Mouse (Mus musculus) adipocyte (in vitro differentiated cells): ENCODE measurements around the gene Myh15.
"Not testable (repeated sequence)": the region's sequence is repeated elsewhere in the genome, so short reads cannot be mapped to it uniquely, and the experiment has no call there.

Source experiments
- DNase-seq: peaks from one replicate; pipeline ENCODE4 v3.0.0-alpha.2; 2016; ENCODE audit warnings: low spot score

Gene Myh15

DNA sequence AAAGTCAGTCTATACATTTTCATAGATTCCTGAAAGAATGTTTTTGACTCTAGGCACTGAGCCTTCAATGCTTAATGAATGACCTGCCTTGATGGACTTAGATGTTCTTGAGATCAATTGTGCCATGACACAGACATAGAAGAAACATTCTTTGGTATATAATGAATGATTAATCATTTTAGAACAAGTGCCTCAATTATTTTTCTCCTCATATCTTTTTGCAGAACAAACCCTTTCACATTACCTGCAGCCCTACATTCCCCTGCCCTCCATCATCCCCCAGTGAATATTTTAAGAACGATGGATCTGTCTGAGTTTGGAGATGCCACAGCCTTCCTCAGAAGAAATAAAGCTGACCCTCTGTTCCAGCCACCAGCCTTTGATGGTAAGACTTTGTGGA is at the start of gene Myh15:
Gene Myh15 (plus strand): TSS at position 301 of the 400 bp plus-strand sequence.
- DNase-seq: no peak

DNA sequence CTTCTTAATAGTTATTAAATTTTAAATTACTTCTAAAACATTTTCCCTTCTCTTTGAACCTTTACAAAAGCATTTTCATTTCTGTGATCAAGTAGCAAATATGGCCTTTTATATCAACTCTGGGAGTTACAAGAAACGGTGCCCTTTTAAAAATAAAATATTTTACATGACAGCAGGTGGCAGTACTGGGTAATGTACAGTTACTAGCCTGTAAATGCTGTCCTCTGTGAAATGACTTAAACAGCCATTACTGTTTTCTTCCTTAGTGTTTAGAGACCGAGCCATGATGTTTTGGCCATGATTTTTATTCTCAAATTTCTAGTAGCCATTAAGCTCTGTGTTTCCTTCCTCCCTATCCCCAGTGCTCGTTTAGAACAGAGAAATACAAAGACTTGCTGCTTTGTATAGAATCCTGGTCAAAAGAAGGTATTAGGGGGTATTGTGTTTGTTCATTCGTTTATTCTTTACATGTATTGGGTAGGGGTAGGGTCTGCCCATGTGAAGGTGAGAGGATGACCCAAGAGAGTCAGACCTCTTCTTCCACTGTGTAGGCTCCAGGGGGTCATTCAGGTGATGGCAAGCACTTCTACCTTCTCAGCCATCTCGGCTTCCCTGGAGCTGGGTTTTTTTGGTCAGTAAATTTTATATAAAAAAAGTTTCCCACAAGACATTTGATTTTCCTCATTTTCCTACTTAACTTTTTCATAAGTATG is 40.5 kb upstream of the Myh15 start:
- peak; percentile 43 for DNase-seq

DNA sequence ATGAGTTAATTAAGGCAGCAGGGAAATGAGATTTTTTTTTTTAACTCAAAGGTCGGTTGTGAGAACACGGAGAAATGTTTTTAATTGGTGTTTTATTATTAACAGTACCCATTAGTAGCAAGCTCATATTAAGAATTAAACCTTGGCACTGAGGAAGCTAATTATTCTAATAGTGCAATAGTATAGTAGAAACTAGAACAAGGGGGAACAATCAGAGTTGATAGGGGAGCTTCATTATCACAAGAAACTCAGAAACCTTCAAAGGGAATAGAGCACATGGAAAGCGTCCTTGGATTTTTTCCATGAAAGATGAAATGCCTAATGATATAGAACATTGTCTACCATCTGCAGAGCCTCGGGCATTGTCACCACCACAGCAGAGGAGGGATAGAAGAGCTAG is 21.4 kb upstream of the Myh15 start:
- DNase-seq: no peak

DNA sequence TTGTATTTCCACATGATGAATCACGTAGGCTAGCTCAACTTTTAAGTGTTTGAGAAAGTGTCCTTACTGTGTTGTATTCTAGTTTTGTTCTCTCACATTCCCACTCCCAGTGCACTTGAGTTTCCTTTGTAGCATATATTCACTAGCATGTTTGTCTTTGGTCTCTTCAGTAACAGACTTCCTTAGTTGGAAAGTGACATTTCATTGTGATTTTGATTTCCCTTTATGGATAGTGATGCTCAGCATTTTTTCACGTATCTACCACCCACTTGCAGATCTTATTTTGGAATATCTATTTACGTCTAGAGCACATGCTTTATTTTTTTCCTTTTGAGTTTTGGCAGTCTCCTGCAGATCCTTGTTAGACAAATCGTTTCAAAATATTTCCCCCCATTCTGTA is 19.5 kb upstream of the Myh15 start:
- no peak for DNase-seq

DNA sequence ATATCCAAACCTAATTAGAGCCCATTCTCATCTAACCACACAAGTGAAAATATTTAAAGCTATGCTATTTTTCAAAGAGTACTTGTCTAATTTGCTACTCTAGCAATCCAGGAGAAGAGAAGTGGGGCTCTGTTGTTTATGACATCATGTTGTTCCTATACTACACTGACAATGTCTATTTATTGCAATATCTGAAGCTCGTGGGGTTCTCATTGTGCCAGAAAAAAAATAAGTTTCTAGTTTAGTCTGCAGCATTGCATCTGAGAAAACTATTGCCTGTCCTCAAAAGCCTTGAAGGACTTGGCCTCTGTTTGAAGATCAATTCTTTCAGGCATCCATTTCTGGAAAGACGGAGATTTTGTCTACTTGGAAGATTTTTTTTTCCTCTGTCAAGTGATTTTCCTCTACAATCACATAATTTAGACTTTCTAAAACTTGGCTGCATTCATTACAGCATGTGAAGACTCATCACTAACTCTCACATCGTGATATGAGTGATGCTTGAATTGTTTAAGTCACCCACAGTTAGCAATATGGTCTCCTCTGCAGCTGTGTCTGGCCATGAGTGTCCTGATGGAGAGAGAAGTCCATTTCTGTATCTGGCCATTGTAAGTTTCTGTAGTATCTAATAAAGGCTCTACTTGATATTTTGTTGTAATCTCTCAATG is 16.6 kb upstream of the Myh15 start:
- DNase-seq: no peak

DNA sequence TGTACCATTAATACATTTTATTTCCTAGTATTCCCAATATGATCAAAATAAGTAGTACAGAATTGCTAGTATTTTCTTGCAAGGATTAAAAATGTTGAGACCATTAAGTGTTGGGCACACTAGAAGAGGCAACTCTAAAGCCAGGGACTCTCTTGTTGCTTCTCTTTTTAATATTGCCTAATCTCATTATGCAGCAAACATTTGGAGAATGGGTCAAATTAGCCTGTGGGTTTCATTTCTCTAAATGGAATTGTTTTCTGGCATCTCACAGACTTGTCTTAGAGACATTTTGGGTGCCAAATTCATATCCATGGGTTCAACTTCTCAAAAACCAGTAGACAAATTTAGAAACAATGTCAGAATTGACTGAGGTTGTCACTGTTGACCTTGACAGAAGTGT is 8.1 kb upstream of the Myh15 start:
- DNase-seq: peak; percentile 16

DNA sequence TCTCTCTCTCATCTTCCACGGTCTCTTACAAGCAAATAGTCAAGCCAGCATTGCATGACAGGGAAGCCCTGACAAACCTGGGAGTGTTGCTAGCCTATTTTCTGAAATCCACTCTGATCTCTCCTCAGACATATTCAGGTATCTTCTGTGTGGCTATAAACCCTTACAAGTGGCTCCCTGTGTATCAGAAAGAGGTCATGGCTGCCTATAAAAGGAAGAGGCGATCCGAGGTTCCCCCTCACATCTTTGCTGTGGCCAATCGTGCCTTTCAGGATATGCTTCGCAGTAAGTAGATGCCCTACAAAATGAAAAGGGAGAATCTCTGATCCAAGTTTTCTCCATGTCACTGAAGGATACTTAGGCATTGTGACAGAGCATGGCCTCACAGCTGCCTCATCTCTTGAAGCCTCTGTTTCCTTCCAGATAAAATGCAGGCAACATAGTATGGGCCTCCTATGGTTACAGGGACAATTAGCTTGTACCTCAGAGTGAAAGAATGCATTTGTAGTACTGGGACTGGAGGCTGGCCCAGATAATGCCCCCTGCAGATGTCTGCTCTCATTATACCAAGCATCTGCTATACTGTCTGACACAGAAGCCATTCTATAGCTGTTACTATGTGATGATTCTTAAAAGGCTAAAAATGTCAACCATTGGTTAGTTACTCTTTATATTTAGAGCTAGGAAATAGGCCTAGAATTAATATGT is 12.1 kb downstream of the Myh15 start:
- no peak for DNase-seq

DNA sequence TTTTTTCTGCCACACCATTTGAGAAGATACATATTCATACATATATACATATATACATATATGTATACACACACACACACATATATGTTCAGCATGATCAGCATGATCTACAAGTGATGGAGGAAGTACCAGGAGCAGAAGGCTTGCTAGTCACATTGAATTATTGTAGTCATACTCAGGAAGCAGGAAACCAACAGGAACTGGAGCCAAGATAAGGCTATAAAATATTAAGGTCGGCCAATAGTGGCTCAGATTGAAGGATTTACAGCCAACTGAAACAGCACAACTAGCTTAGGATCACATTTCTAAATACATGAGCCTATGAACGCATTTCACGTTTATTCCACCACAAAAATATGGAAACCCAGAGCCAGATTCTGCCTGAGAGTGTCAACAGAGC is 14.0 kb downstream of the Myh15 start:
- no peak for DNase-seq

DNA sequence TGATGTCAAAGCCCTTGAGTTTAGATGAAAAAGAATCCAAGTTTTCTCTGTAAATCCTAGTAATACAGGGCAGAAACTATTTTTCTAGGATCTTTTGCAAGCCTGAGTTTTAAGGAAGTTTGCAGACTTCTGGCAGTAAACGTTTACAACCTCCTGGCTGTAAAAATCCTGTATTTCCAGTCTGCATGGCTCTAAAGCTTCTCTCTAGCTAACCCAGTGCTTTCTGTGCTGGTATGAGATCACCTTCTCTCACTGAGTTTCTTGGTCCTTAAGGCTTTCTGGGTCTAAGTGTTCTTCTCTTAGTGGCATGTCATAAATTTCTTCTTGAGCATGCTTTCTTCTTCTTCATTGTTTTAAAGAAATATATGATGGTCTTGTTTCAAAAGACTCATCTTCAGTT is 70.7 kb downstream of the Myh15 start:
- DNase-seq: no peak

DNA sequence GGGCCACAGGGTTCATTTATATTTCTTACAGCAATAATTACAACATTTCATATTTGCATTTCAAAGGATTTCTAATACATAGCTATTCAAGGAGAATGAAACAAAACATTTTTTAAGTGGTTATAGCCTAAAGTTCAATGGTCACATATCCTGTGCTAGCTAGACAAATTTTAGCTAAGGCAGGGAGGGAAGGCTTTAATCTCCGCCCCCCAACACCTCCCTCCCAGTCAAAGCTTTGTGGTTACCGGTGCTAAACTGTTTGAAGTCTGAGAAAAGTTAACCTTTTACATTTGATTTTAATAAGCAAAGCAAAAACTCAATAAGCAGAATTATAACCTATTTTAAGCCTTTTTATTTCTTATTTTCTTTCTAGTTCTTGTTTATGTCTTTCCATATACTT is 98.9 kb downstream of the Myh15 start:
- DNase-seq: no peak

DNA sequence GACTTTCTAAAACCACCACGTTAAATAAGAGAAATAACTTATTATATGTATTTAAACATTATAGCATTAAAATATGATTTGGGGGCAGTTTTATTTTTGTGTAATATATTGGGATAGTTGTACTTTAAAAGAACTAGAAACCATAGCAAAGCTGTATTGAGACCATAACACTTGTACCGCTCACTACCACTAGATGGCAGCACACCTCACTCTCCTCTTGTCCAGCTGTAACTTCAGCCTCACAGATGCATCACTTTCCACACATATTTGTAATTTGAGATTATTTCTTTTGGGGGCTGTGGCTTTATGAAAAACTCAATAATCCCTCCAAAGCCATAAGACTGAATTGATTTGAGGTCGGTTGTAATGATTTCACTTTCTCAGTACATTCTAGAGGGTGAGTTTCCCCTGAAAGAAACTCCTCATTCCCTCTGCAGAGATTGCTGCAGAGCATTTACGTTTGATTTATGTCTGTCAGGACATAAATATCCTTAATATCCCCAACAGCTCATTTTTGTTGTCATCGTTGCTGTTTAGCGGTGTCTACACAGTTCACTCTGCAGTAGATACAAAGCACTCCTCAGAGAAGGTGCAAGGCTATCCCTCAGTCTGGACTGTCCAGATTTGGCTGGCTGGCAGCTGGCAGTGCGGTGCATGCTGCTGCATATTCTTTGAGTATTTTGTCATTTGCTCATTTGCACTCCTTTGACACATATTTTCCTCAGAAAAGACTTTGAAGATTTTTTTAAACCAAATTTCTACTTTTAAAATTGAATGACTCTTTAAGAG is 107.3 kb downstream of the Myh15 start:
- peak; percentile 83 for DNase-seq

DNA sequence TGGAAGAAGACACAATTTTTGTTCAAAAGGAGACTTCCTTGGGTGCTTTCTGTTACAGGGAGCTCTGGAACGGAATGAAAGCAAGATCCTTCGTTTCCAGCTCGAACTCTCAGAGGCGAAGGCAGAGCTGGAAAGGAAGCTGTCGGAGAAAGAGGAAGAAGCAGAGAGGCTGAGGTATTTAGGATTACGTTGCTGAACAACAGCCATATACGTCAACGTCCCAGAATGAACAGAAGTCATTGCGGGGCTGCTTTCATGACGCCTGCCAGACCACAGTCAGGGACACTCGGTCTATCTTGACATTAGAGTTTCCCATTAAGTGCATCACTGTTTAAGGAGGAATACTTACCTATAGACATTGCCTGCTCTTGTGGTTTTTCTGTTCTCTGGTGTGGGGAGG is 108.4 kb downstream of the Myh15 start:
- DNase-seq: no peak

DNA sequence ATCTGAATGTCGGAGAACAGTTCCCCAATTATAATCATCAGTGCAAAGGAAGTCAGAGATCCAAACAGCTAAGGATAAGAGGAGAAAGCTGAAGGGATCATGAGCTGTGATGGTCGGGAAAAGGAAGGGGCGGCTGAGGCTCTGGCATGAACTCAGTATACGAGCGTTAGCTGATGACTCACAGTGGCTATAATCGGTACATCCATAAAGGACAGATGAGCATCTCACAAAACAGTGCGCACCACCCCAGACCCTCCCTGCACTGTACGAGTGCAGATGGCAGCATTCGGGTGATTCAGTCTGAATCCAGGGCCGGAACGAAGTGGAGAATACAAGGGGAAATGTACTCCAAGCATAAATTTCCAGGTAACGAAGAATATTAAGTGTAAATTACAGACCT is 110.0 kb downstream of the Myh15 start:
- DNase-seq: no peak

DNA sequence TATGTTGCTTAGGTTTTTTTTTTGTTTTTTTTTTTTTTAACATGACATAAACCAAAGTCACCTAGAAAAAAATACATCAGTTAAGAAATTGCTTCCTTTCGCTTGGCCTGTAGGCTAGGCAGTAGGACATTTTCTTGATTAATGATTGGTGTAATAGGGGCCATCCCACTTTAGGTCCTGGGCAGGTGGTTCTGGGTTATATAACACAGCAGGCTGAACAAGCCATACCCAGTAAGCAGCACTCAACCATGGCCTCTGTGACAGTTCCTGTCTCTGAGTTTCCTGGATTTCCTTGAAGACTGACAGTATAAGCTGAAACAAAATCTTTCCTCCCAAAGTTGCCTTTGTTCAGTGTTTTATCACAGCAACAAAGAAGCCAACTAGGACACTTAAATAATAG is 117.8 kb downstream of the Myh15 start:
- DNase-seq: no peak

DNA sequence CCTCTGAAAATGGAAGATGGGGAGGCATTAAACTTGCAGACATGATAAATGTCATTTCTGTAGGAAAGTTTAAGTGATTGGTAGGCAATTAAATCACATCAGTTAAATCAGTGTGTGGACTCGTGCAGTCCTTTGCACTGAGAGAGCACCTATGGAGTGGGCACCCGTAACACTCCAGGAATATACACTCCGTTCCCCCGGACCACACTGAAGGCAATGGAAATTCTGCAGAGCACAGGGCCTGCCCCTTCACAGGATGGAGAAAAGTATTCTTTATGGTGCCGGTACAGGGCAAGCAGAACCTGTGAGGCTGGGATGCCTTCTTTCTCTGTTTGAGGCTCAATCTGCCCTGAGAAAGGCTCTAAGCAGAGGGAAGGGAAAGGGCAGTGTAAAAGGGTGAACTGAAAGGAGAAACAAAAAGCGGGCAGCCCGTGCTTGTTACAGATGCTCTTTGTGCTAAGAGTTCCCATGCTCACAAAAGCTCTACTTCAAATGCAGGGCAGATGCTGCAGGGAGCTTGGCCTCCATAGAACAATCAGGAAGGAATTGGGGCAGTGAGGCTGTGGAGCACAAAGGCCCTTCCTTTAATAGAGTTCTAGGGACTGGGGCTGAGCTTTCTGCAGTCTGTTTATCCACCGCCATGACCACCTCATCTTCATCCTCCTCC is 118.6 kb downstream of the Myh15 start:
- DNase-seq: no peak

DNA sequence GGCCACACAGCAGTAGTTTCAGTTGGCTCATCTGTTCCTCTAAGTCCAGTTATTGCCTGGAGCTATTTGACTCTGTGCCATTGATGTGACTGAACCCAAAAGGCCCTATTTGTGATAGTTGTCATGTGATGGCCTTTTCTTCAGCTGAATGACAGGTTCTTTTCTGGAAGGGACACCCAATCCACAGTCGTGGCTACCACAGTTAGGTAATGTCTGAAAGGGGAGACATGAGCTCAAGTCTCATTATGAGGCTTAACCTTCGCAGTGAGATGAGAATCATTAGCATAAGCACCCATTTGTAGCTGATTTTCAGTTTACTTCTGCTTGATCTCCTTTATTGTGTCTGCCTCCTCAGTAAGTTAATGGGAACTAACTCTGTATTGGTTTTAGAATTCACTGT is 136.2 kb downstream of the Myh15 start:
- no peak for DNase-seq

DNA sequence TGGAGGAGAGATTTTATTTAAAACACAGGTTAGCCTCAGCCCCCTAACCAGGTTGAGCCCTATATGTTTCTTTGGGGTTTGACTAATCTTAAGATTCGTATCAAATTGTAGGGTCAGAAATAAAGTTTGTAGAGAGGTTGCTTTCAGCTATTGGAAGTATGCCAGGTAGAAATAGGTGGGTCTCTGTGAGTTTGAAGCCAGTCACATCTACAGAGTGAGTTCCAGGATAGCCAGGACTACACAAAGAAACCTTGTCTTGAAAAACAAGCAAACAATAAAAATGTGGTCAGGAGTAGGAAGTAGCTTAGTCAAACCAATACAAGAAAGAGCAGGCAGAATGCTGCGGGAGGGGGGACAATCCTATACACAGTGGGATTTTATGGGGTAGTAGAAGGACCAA is 136.7 kb downstream of the Myh15 start:
- DNase-seq: no peak

DNA sequence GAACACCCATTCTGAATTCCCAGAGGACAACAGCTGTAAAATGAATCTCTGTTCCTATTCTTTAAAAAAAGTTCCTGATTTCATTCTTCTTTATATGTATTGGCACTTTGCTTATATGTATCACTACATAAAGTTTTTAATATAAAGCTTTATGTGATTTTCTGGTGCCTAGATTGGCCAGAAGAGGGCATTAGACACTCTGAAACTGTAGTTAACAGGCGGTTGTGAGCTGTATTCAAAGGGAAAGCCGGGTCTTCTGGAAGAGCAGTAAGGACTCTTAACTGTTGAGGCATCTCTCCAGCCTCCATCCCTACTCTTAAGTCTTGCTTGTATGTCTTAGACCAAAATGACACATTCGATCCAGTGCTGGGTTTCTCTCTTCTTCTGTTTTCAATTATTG is 139.0 kb downstream of the Myh15 start:
- no peak for DNase-seq

DNA sequence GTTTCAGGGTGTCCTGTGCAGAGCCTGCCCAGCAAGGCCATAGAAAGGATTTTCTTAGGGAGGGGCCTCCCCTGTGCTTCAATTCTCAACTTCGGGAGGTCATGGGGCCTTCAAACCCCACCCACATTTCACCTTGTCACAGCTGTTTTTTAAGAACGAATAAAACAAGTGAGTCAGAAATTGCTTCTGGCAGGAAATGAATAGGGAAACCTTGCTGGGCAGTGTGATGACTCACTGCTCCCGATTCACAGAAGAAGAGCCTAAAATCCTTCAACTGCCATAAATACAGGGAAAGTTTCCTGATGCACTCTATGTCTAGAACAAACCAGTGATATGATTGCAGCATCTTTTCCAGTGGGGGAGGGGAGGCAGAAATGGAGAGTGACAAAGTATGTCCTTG is 140.7 kb downstream of the Myh15 start:
- no peak for DNase-seq

DNA sequence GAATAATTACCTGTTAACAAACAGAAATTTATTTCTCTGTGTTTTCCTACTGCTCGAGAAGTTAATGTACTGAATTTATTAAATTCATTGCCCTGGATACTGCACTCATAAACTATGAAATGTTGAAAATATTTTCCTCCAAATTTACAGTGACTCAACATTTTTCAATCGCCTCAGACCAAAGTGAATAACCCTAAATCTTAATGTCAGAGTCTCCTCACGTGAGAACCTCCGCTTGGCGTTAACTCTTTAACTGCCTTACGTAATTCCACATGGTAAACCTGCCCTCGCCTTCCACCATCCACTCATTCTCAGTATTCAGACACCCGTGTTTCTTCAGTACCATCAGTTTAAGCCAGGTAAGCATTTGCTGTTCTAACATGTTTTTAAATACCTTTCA is 166.4 kb downstream of the Myh15 start:
- DNase-seq: no peak

DNA sequence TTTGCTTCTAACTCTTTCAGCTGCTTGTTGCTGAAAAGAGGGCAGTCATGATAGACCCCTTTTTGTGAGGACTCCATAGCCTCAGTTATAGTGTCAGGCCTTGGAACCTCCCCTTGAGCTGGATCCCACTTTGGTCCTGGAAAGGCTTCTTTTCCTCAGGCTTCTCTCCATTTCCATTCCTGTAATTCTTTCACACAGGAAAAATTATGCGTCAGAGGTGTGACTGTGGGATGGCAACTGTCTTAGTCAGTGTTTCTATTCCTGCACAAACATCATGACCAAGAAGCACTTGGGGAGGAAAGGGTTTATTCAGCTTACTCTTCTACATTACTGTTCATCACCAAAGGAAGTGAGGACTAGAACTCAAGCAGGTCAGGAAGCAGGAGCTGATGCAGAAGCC is 186.2 kb downstream of the Myh15 start:
- DNase-seq: not testable (repeated sequence)
